Mouse (Mus musculus): ENCODE data around the gene Btd. TPM values are rescaled to one million over a fixed set of nuclear protein-coding genes. Genes with fewer than 3 reads are reported as not detected.

The Btd gene
- total RNA-seq, 2 experiments from 2014 or later = 62.4 to 63.5 TPM

GRCm38 (mm10) chr14:31664100-31664902 is 23.5 kb downstream of the Btd start:
- DNase-seq (ENCODE audit: low spot score in 2 of 2) = no peak

- no peak for DNase-seq (ENCODE audit: low spot score in 2 of 2)
Measured at GRCm38 (mm10) chr14:31664903-31665565, 24.2 kb downstream of the Btd start.

- DNase-seq (ENCODE audit: low spot score in 2 of 2) = no peak
Measured at GRCm38 (mm10) chr14:31665566-31665940, 24.7 kb downstream of the Btd start.

- no peak for DNase-seq (ENCODE audit: low spot score in 2 of 2)
Measured at GRCm38 (mm10) chr14:31666931-31667705, 26.3 kb downstream of the Btd start.

GRCm38 (mm10) chr14:31667741-31668140 is 26.9 kb downstream of the Btd start:
- no peak for DNase-seq (ENCODE audit: low spot score in 2 of 2)

- DNase-seq (ENCODE audit: low spot score in 2 of 2) = no peak
Measured at GRCm38 (mm10) chr14:31668326-31668725, 27.5 kb downstream of the Btd start.

- DNase-seq (ENCODE audit: low spot score in 2 of 2) = peak in 1 of 2 experiments; percentile 72
Measured at GRCm38 (mm10) chr14:31669161-31669611, 28.4 kb downstream of the Btd start.

GRCm38 (mm10) chr14:31669642-31670490 is 29.0 kb downstream of the Btd start:
- DNase-seq (ENCODE audit: low spot score in 2 of 2) = no peak

GRCm38 (mm10) chr14:31671635-31672320 is 30.9 kb downstream of the Btd start:
- no peak for DNase-seq (ENCODE audit: low spot score in 2 of 2)

GRCm38 (mm10) chr14:31680656-31681055 is 39.8 kb downstream of the Btd start:
- DNase-seq (ENCODE audit: low spot score in 2 of 2) = no peak

GRCm38 (mm10) chr14:31681291-31681690 is 40.5 kb downstream of the Btd start:
- DNase-seq (ENCODE audit: low spot score in 2 of 2) = no peak

GRCm38 (mm10) chr14:31681931-31682555 is 41.2 kb downstream of the Btd start:
- DNase-seq (ENCODE audit: low spot score in 2 of 2) = no peak

- no peak for DNase-seq (ENCODE audit: low spot score in 2 of 2)
Measured at GRCm38 (mm10) chr14:31683610-31684009, 42.8 kb downstream of the Btd start.

- no peak for DNase-seq (ENCODE audit: low spot score in 2 of 2)
Measured at GRCm38 (mm10) chr14:31684343-31685040, 43.7 kb downstream of the Btd start.

- no peak for DNase-seq (ENCODE audit: low spot score in 2 of 2)
Measured at GRCm38 (mm10) chr14:31685680-31686079, 44.9 kb downstream of the Btd start.

- no peak for DNase-seq (ENCODE audit: low spot score in 2 of 2)
Measured at GRCm38 (mm10) chr14:31686231-31686630, 45.4 kb downstream of the Btd start.

GRCm38 (mm10) chr14:31692536-31692935 is 51.7 kb downstream of the Btd start:
- no peak for DNase-seq (ENCODE audit: low spot score in 2 of 2)

GRCm38 (mm10) chr14:31696206-31696984 is 55.6 kb downstream of the Btd start:
- DNase-seq (ENCODE audit: low spot score in 2 of 2) = no peak

- no peak for DNase-seq (ENCODE audit: low spot score in 2 of 2)
Measured at GRCm38 (mm10) chr14:31696985-31697303, 56.1 kb downstream of the Btd start.
